Mouse (Mus musculus): ENCODE measurements around the gene Whrn. TPM values are rescaled to one million over a fixed set of nuclear protein-coding genes. Genes with fewer than 3 reads are reported as not detected.
A peak's percentile ranks its signal among the peaks of the same experiment; 100 is the strongest.

Whrn gene
- total RNA-seq, 1 experiment from 2014 or later: 6.1 TPM

GRCm38 (mm10) chr4:63498346-63498745, 2.6 kb upstream of the Whrn start:
- 0 out of 4 replicates have a peak, but pooled peaks of 1 of the 2 experiments have one; percentile 29 for ATAC-seq (replicated peaks in 1 of 2; ENCODE audit: insufficient read depth in 1 of 2, low FRiP score in 2 of 2, low TSS enrichment in 1 of 2, low read depth in 1 of 2, poor library complexity in 2 of 2, severe bottlenecking in 2 of 2)

DNA sequence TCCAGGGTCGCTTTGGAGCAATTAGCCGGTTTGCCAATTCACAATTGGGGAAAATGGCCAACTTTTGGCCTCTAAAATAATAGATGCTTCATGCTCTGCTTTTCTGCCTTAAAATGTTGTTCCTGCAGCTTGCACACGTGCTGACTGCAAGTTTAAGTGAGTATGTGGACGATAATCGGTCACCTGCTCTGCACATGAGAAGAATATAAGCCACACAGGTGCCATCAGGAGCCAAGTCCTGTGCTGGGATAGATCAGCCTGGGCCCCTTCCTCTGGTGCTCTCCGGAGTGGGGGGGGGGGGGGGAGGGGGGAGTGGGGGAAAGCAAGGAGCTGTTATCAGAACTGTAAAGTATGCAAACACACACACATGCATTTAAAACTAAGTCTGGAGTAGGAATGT, 521 bp upstream of the Whrn start:
- ATAC-seq (replicated peaks in 1 of 2; ENCODE audit: insufficient read depth in 1 of 2, low FRiP score in 2 of 2, low TSS enrichment in 1 of 2, low read depth in 1 of 2, poor library complexity in 2 of 2, severe bottlenecking in 2 of 2): no peak

DNA sequence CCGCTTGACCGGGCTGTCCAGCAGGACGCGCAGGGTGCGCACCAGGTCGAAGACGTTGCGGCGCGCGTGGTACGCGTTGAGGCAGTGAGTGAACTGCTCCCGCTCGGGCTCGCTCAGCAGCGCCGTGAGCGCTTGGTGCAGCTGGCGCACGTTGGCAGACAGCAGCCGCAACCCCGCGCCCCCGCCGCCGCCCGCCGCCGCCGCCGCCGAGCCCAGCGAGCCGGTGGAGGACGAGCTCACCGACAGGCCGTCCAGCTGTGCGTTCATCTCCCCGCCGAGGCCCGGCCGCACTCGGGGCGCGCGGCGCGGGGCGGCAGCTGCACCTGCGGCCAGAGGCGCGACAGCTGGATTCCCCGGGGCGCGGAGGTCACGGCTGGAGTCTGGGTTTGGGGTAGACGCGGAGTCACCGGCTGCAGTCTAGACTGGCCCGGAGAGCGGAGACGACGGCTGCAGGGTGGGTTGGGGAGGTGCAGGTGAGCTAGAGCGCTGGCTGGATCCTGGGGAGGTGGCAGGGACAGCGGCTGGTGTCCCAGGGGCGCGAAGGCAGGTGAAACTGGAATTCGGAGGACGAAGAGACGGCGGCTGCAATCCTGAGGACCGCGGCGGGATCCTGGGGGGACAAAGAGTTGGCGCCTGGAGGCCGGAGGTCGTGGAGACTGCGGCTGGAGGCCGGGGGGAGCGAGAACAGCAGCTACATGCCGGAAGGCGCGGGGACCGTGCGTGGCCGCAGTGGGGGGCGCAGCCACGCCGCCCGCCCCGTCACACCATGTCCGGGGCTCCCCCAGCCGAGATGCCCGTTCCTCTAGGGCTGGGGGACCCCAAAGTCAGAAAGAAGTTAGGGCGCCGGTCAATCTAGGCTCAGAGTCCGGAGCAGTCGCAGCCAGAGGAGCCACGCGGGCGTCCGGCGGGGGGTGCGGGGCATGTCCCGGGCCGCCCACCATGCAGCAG, 550 bp downstream of the Whrn start:
- peak; percentile 8 to 38; a peak in 1 of 4 replicates for ATAC-seq (replicated peaks in 1 of 2; ENCODE audit: insufficient read depth in 1 of 2, low FRiP score in 2 of 2, low TSS enrichment in 1 of 2, low read depth in 1 of 2, poor library complexity in 2 of 2, severe bottlenecking in 2 of 2)

- ATAC-seq (replicated peaks in 1 of 2; ENCODE audit: insufficient read depth in 1 of 2, low FRiP score in 2 of 2, low TSS enrichment in 1 of 2, low read depth in 1 of 2, poor library complexity in 2 of 2, severe bottlenecking in 2 of 2): peak in 1 of 2 experiments; percentile 17; a peak in 1 of 4 replicates
These were observed 1.3 kb downstream of the Whrn start for GRCm38 (mm10) chr4:63494401-63494966.

GRCm38 (mm10) chr4:63493351-63494121, 2.3 kb downstream of the Whrn start:
- ATAC-seq (replicated peaks in 1 of 2; ENCODE audit: insufficient read depth in 1 of 2, low FRiP score in 2 of 2, low TSS enrichment in 1 of 2, low read depth in 1 of 2, poor library complexity in 2 of 2, severe bottlenecking in 2 of 2): no peak

- ATAC-seq (replicated peaks in 1 of 2; ENCODE audit: insufficient read depth in 1 of 2, low FRiP score in 2 of 2, low TSS enrichment in 1 of 2, low read depth in 1 of 2, poor library complexity in 2 of 2, severe bottlenecking in 2 of 2): no peak
These were observed 4.3 kb downstream of the Whrn start for GRCm38 (mm10) chr4:63491521-63491920.

DNA sequence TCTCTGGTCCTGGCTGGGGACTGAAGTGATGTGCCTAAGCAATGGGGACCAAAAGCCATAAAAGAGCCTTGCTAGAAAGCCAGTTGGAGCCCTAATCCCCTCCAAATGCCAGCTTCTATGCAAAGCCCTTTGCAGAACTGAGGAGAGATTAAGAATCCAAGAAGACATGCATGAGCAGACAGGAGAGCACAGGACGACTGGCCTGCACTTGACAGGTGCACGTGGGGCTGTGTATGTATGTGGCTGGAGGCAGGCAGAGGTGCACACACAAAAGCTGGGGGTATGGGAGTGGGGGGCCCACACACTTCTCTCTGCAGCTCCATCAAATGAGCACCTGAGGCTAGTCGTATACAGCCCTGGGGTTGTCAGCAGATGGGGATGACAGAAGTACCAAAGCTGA, 5.6 kb downstream of the Whrn start:
- no peak for ATAC-seq (replicated peaks in 1 of 2; ENCODE audit: insufficient read depth in 1 of 2, low FRiP score in 2 of 2, low TSS enrichment in 1 of 2, low read depth in 1 of 2, poor library complexity in 2 of 2, severe bottlenecking in 2 of 2)

DNA sequence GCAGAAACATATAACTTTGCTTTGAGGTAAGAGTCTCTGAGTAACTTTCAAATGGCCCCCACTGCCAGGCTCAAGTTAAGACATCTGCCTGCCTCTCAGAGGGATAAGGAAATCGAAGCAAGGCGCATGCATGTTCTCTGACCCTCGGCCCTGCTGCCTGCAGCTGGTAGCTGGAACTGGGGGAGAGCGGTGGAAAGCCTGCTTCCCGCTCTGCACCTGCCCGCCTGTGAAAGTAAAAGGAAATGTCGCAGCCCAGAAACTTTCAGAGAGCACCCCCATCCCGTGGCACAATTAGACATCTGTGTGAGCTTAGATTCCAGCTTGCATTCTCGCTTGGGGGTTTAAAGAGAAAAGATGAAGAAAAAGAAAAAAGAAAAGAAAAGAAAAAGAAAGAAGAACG, 6.1 kb downstream of the Whrn start:
- no peak for ATAC-seq (replicated peaks in 1 of 2; ENCODE audit: insufficient read depth in 1 of 2, low FRiP score in 2 of 2, low TSS enrichment in 1 of 2, low read depth in 1 of 2, poor library complexity in 2 of 2, severe bottlenecking in 2 of 2)

DNA sequence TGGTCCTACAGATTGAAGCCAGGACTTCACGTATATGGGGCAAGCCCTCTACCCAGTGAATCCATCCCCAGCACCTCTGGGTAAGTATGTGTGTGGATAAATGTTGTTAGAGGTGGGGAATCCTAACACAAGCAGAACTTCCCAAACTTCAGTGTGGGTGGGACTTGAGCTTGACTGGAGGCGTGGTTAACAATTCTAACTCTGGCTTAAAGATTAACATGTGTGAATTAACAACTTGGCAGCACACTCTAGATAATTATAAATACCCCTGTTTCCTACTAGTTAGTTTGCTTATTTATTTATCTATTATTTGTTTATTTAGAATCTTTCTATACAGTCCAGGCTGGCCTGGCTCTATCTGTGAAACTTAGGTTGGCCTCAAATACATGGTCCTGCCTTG, 7.9 kb downstream of the Whrn start:
- no peak for ATAC-seq (replicated peaks in 1 of 2; ENCODE audit: insufficient read depth in 1 of 2, low FRiP score in 2 of 2, low TSS enrichment in 1 of 2, low read depth in 1 of 2, poor library complexity in 2 of 2, severe bottlenecking in 2 of 2)

DNA sequence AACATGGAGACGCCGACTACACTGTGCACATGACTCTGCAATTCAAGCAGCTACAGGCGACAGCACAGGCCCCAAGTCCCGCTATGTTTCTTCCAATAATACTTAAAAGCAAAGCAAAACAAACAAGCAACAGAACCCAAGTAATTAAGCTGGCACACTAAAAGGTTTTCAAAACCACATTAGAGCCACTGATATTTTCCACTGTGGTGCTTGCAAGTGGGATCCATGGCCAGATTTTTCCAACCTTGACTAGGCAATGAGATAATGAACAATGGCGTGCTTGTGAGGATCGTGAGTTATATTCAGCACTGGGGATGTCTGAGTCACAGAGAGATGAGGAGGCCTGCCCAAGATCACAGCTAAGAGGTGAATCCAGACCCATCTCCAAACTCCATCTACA, 8.5 kb downstream of the Whrn start:
- no peak for ATAC-seq (replicated peaks in 1 of 2; ENCODE audit: insufficient read depth in 1 of 2, low FRiP score in 2 of 2, low TSS enrichment in 1 of 2, low read depth in 1 of 2, poor library complexity in 2 of 2, severe bottlenecking in 2 of 2)

- ATAC-seq (replicated peaks in 1 of 2; ENCODE audit: insufficient read depth in 1 of 2, low FRiP score in 2 of 2, low TSS enrichment in 1 of 2, low read depth in 1 of 2, poor library complexity in 2 of 2, severe bottlenecking in 2 of 2): peak in 1 of 2 experiments; percentile 41; a peak in 1 of 4 replicates
These were observed 9.3 kb downstream of the Whrn start for GRCm38 (mm10) chr4:63486523-63486922.

DNA sequence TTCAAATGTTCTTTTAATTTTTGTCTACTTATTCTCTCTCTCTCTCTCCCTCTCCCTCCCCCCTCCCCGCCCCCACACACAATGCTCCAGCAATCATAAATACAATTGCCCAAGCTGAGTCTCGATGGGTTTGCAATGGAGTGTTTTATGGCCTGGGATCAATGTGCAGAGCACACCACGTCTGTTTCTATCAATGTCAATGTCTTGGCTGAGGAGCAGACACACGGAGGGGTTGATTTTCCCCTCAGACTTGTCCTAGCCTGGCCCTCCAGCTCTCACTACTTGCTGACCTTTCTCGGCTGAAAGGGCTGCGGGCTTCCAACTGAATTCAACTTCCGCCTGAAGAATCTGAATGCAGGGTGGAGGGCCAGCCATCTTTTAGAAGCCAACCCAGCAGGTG, 12.1 kb downstream of the Whrn start:
- no peak for ATAC-seq (replicated peaks in 1 of 2; ENCODE audit: insufficient read depth in 1 of 2, low FRiP score in 2 of 2, low TSS enrichment in 1 of 2, low read depth in 1 of 2, poor library complexity in 2 of 2, severe bottlenecking in 2 of 2)

- ATAC-seq (replicated peaks in 1 of 2; ENCODE audit: insufficient read depth in 1 of 2, low FRiP score in 2 of 2, low TSS enrichment in 1 of 2, low read depth in 1 of 2, poor library complexity in 2 of 2, severe bottlenecking in 2 of 2): no peak
These were observed 15.0 kb downstream of the Whrn start for GRCm38 (mm10) chr4:63480845-63481167.

DNA sequence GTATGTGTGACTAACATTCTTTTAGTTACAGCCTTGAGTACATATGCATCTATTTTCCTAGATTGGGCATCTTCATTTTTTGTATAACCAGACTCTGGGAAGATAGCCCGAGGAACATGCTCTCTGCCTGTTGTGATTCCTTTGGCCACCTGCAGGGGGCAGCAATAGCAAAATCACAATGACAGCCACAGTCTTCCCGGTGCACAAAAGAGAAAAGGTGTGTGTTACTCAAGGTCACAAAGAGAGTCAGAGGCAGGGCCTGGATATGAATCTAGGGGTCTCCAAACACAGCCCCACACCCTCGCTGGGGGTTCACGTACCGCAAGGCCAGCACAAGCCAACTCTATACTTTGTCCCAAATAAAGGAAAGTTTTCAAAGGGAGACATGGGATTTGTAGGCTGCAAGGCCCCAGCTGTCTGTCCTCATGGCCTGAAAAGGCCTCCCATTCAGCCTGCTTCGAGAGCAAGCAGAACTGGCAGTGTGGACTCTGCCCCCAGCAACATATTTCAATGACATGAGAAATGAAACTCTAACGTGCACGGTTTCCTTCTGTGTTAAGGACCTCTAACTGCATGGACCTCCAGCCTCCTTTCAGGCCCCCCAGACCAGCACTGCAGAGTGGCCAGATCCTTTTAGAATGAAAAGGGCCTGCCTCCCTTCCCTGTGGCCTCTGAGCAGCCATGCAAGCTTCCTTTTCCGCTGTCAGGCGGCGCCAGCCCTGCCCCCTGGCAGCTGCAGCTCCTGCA, 15.5 kb downstream of the Whrn start:
- ATAC-seq (replicated peaks in 1 of 2; ENCODE audit: insufficient read depth in 1 of 2, low FRiP score in 2 of 2, low TSS enrichment in 1 of 2, low read depth in 1 of 2, poor library complexity in 2 of 2, severe bottlenecking in 2 of 2): peak; percentile 31 to 61; a peak in 1 of 4 replicates

- ATAC-seq (replicated peaks in 1 of 2; ENCODE audit: insufficient read depth in 1 of 2, low FRiP score in 2 of 2, low TSS enrichment in 1 of 2, low read depth in 1 of 2, poor library complexity in 2 of 2, severe bottlenecking in 2 of 2): no peak
These were observed 17.8 kb downstream of the Whrn start for GRCm38 (mm10) chr4:63478036-63478435.

DNA sequence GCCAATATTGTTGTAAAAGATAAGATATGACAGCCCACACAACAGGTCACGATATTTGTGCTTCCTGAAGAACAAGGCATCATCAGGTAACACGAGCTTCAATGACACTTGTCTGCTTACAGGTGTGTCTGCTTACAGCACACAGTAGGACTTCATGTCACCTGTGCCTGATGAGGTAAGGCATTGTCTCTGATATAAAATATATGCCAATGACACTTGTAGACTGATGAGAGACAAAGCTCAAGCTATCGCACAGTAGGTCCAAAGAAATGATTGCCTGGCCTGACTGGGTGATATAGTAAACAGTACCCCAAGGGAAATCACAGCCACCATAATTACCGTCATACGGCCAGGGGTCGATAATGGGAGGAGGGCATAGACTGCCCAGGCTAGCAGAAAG, 18.9 kb downstream of the Whrn start:
- no peak for ATAC-seq (replicated peaks in 1 of 2; ENCODE audit: insufficient read depth in 1 of 2, low FRiP score in 2 of 2, low TSS enrichment in 1 of 2, low read depth in 1 of 2, poor library complexity in 2 of 2, severe bottlenecking in 2 of 2)

DNA sequence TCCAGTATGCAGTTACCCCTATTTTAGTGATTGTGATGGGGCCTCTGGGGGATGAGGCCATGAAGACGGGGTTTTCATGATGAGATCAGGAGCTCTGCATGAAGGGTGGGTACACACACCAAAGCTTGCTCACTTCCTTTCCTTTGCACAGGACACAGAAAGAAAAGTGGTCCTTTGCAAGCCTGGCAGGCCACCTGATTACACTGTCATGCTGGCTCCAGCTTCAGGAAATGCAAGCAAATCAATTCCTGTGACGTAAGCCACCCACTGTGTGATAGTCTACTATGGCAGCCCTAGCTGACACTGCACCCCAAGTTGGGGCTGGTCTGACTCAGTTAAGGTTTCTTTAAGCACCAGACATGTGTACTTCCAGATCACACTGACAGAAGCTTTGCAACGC, 20.6 kb downstream of the Whrn start:
- ATAC-seq (replicated peaks in 1 of 2; ENCODE audit: insufficient read depth in 1 of 2, low FRiP score in 2 of 2, low TSS enrichment in 1 of 2, low read depth in 1 of 2, poor library complexity in 2 of 2, severe bottlenecking in 2 of 2): 0 out of 4 replicates have a peak, but pooled peaks of 1 of the 2 experiments have one; percentile 30
